Mouse (Mus musculus): Measurements from ENCODE around the gene Ilf3. TPM values are rescaled to one million over a fixed set of nuclear protein-coding genes. Genes with fewer than 3 reads are reported as not detected.
A peak's percentile ranks its signal among the peaks of the same experiment; 100 is the strongest.

Ilf3 gene
- polyA plus RNA-seq, 1 experiment: 56.6 TPM

DNA sequence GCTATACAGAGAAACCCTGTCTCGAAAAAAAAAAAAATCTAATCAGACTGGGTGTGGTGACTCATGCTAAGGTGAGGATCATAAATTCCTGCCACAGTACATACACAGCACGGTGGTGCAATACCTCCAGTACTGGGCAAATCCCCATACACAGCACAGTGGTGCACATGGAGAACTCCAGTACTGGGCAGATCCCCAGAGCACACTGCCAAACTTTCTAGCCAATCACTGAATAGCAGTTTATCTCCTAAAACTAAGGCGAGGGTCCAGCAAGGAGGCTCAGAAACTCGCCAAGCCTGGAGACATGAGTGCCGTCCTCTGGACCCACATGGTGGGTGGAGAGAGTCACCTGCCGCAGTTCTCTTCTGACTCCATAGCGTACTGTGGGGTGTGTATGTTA is 16.5 kb upstream of the Ilf3 start:
- Histone ChIP-seq H3K4me3 (no peak overlapping the region), H3K4me2 (ENCODE audit: low read depth) (no peak overlapping the region), H3K79me2 (ENCODE audit: control insufficient read depth, insufficient read depth) (no peaks in the 10 kb centered on the region), H3K27me3 (ENCODE audit: control insufficient read depth, insufficient read depth, insufficient read length) (no peaks in the 10 kb centered on the region), H3K36me3 (ENCODE audit: control insufficient read depth, insufficient read depth) (peaks cover 33% of the 10 kb centered on the region), H3ac (ENCODE audit: control insufficient read depth, insufficient read length) (no peak overlapping the region)
- TF ChIP-seq MYOG (IDR thresholded peaks at IDR 0.05; ENCODE audit: control insufficient read depth in 1 of 3, insufficient read depth in 1 of 3, insufficient read length in 2 of 3, low read depth in 2 of 3) (no peak), E2F4 (IDR thresholded peaks at IDR 0.05; ENCODE audit: insufficient read depth) (no peak), TCF3 (IDR thresholded peaks at IDR 0.05; ENCODE audit: insufficient read length, low read depth) (no peak), MAX (IDR thresholded peaks at IDR 0.05; ENCODE audit: low read depth) (no peak), POLR2A (IDR thresholded peaks at IDR 0.05; ENCODE audit: insufficient read length, low read depth) (no peak), MYOD1 (IDR thresholded peaks at IDR 0.05; ENCODE audit: control insufficient read depth in 1 of 3, insufficient read length in 2 of 3, low read depth in 2 of 3) (no peak), POLR2AphosphoS2 (IDR thresholded peaks at IDR 0.05; ENCODE audit: insufficient read length, low read depth) (no peak), CEBPB (IDR thresholded peaks at IDR 0.05; ENCODE audit: insufficient read depth, poor library complexity, severe bottlenecking) (no peak), SRF (IDR thresholded peaks at IDR 0.05; ENCODE audit: control insufficient read depth, insufficient read length, low read depth) (no peak), USF1 (IDR thresholded peaks at IDR 0.05; ENCODE audit: low read depth) (no peak), REST (IDR thresholded peaks at IDR 0.05; ENCODE audit: insufficient read depth, insufficient read length) (no peak), TCF12 (IDR thresholded peaks at IDR 0.05; ENCODE audit: insufficient read depth, poor library complexity, severe bottlenecking) (no peak)

DNA sequence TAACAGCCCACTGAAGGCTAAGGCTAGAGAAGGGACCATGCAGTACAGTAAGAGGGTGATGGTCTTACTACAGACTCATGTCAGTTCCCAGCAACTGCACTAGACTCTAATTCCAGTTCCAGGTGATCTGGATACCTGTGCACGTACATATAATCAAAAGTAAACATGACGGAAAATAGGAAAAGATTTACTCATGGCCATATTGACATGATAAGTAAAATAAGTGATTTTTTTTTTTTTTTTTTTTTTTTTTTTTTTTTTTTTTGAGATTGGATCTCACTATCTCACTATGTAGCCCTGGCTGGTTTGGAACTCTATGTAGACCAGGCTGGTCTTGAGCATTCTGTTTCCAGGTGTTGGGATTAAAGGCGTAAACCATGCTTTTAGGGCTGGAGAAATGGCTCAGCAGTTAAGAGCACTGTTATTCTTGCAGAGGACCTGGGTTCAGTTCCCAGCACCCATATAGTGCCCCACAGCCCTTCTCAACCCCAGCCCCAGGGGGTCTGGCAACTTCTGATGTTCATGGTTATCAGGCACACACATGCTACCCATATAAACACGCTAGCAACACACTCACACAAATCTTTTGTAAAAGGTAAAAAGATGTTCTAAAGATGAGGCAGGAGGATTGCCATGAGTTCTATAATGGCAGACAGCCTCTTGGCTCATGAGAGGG is 15.8 kb upstream of the Ilf3 start:
- H3K27me3 ChIP-seq (ENCODE audit: control insufficient read depth, insufficient read depth, insufficient read length): no peaks in the 10 kb centered on the region
- no peak for TF ChIP-seq SRF (IDR thresholded peaks at IDR 0.05; ENCODE audit: control insufficient read depth, insufficient read length, low read depth)
- TF ChIP-seq TCF3 (IDR thresholded peaks at IDR 0.05; ENCODE audit: insufficient read length, low read depth): no peak
- TF ChIP-seq TCF12 (IDR thresholded peaks at IDR 0.05; ENCODE audit: insufficient read depth, poor library complexity, severe bottlenecking): no peak
- no peak for TF ChIP-seq USF1 (IDR thresholded peaks at IDR 0.05; ENCODE audit: low read depth)
- no peak for TF ChIP-seq MAX (IDR thresholded peaks at IDR 0.05; ENCODE audit: low read depth)
- TF ChIP-seq REST (IDR thresholded peaks at IDR 0.05; ENCODE audit: insufficient read depth, insufficient read length): no peak
- no peak for TF ChIP-seq CEBPB (IDR thresholded peaks at IDR 0.05; ENCODE audit: insufficient read depth, poor library complexity, severe bottlenecking)
- TF ChIP-seq MYOG (IDR thresholded peaks at IDR 0.05; ENCODE audit: control insufficient read depth in 1 of 3, insufficient read depth in 1 of 3, insufficient read length in 2 of 3, low read depth in 2 of 3): no peak
- no peak for TF ChIP-seq POLR2A (IDR thresholded peaks at IDR 0.05; ENCODE audit: insufficient read length, low read depth)
- no peak for TF ChIP-seq MYOD1 (IDR thresholded peaks at IDR 0.05; ENCODE audit: control insufficient read depth in 1 of 3, insufficient read length in 2 of 3, low read depth in 2 of 3)
- TF ChIP-seq POLR2AphosphoS2 (IDR thresholded peaks at IDR 0.05; ENCODE audit: insufficient read length, low read depth): no peak
- TF ChIP-seq E2F4 (IDR thresholded peaks at IDR 0.05; ENCODE audit: insufficient read depth): no peak
- no peak overlapping the region for H3K4me2 ChIP-seq (ENCODE audit: low read depth)
- H3K79me2 ChIP-seq (ENCODE audit: control insufficient read depth, insufficient read depth): no peaks in the 10 kb centered on the region
- H3K36me3 ChIP-seq (ENCODE audit: control insufficient read depth, insufficient read depth): peaks cover 33% of the 10 kb centered on the region
- no peak overlapping the region for H3ac ChIP-seq (ENCODE audit: control insufficient read depth, insufficient read length)
- no peak overlapping the region for H3K4me3 ChIP-seq

DNA sequence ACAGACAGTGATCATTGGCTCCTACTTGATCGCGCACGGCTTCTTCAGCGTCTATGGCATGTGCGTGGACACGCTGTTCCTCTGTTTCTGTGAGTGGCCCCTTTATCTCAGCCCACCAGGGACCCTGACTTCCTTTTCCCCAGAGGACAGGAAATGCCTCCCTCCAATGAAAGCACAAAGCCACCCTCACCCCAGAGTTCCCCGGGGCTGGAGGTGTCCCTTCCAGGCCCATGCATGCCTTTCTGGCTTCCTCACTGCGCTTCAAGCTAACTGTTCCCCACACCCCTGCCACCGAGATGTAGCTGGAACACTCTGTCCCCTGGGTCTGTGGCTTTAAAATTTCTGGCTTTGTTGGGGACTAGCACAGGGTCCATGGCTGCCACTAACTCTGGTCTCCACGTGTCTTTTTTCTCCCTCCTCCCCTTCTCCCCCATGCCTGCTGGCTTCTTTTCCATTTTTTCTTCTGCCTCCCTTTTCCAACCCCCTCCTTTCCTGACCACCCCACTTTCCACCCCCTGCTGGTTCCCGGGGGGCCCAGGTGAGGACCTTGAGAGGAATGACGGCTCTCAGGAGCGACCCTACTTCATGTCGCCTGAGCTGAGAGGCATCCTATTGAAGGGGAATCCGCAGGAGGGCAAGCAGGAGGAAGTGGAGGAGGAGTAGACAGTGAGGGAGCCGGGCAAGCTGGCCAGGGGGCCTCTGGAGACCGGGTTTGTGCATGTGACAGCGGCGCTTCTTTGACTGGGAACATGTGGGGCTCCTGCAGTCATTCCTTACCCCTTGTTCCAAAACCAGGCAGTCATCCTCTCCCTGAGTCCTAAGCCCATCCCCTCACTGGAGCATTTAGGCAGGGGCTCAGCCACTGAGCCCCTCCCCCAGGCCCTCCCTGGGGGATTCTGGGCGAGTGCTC is 15.0 kb upstream of the Ilf3 start:
- TF ChIP-seq POLR2AphosphoS2 (IDR thresholded peaks at IDR 0.05; ENCODE audit: insufficient read length, low read depth) (peak; percentile 30), TCF3 (IDR thresholded peaks at IDR 0.05; ENCODE audit: insufficient read length, low read depth) (no peak)
- H3ac ChIP-seq (ENCODE audit: control insufficient read depth, insufficient read length): no peak overlapping the region
- H3K36me3 ChIP-seq (ENCODE audit: control insufficient read depth, insufficient read depth): peaks cover 29% of the 10 kb centered on the region
- H3K4me3 ChIP-seq: no peak overlapping the region
- H3K4me2 ChIP-seq (ENCODE audit: low read depth): no peak overlapping the region
- H3K27me3 ChIP-seq (ENCODE audit: control insufficient read depth, insufficient read depth, insufficient read length): no peaks in the 10 kb centered on the region
- H3K79me2 ChIP-seq (ENCODE audit: control insufficient read depth, insufficient read depth): no peaks in the 10 kb centered on the region

DNA sequence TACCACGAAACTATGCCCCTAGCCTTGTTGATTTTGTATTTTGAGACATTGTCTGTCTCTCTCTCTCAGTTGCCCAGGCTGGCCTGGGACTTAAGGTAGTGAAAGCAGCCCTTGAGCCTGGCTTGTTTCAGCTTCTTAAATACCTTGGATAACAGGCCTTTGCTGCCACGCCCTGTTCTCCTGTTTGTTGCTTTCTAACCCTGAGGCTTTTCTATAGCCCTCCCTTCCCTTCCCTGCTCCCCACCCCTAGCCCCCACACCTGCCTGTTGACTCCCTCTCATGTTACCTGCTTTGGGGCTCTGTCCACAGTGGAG is 14.3 kb upstream of the Ilf3 start:
- Histone ChIP-seq H3K4me2 (ENCODE audit: low read depth) (no peak overlapping the region), H3K4me3 (no peak overlapping the region), H3K79me2 (ENCODE audit: control insufficient read depth, insufficient read depth) (no peaks in the 10 kb centered on the region), H3K36me3 (ENCODE audit: control insufficient read depth, insufficient read depth) (peaks cover 23% of the 10 kb centered on the region), H3ac (ENCODE audit: control insufficient read depth, insufficient read length) (no peak overlapping the region), H3K27me3 (ENCODE audit: control insufficient read depth, insufficient read depth, insufficient read length) (no peaks in the 10 kb centered on the region)
- no peak for TF ChIP-seq CEBPB (IDR thresholded peaks at IDR 0.05; ENCODE audit: insufficient read depth, poor library complexity, severe bottlenecking)
- no peak for TF ChIP-seq MYOD1 (IDR thresholded peaks at IDR 0.05; ENCODE audit: control insufficient read depth in 1 of 3, insufficient read length in 2 of 3, low read depth in 2 of 3)
- no peak for TF ChIP-seq USF1 (IDR thresholded peaks at IDR 0.05; ENCODE audit: low read depth)
- no peak for TF ChIP-seq POLR2A (IDR thresholded peaks at IDR 0.05; ENCODE audit: insufficient read length, low read depth)
- no peak for TF ChIP-seq MAX (IDR thresholded peaks at IDR 0.05; ENCODE audit: low read depth)
- no peak for TF ChIP-seq TCF12 (IDR thresholded peaks at IDR 0.05; ENCODE audit: insufficient read depth, poor library complexity, severe bottlenecking)
- TF ChIP-seq SRF (IDR thresholded peaks at IDR 0.05; ENCODE audit: control insufficient read depth, insufficient read length, low read depth): no peak
- TF ChIP-seq MYOG (IDR thresholded peaks at IDR 0.05; ENCODE audit: control insufficient read depth in 1 of 3, insufficient read depth in 1 of 3, insufficient read length in 2 of 3, low read depth in 2 of 3): no peak
- TF ChIP-seq TCF3 (IDR thresholded peaks at IDR 0.05; ENCODE audit: insufficient read length, low read depth): no peak
- TF ChIP-seq POLR2AphosphoS2 (IDR thresholded peaks at IDR 0.05; ENCODE audit: insufficient read length, low read depth): no peak
- no peak for TF ChIP-seq E2F4 (IDR thresholded peaks at IDR 0.05; ENCODE audit: insufficient read depth)
- TF ChIP-seq REST (IDR thresholded peaks at IDR 0.05; ENCODE audit: insufficient read depth, insufficient read length): no peak

Data from myocyte (in vitro differentiated cells).